Mouse (Mus musculus) mesoderm, embryonic 11.5 days (tissue): Measurements from ENCODE around the gene Brd1.
"Not testable (repeated sequence)": the region's sequence is repeated elsewhere in the genome, so short reads cannot be mapped to it uniquely, and the experiment has no call there.

ENCODE experiments used
- DNase-seq: peaks from one replicate; pipeline ENCODE4 v3.0.0-alpha.2; 2012; ENCODE audit warnings: low read depth, low spot score

The Brd1 gene

DNA sequence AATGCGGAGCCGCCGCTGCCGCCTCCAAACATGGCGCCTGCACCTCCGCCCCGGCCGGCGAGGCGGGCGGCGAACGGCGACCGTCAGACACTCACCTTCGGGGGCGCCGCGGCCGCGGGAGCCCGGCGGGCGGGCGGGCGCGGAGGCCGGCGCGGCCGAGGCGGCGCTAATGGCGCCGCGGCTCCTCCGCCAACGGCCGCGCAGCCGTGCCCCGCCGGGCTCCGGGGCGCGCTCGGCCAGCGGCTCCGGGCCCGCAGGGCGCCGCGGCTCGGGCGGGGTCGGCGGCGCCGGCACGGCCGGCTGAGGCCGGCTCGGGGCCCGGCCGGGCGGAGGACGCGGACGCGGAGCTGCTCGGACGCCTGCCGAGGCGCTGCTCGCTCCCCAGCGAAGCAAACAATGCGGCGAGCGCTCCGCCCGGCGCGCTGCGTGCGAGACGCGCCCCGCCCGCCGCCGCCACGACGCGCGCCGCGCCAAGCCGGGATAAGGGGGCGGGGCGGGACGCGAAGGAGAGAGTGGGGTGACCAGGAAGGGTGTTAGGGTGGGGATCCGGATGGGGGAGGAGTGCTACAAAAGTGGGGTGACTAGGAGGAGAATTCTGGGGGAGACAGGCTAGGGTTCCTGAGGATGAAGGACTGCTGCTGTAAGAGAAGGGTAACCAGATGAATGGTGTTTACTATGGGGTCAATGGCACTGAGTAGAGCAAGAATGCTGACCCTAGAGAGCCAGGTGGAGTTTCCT, at the start of gene Brd1:
Gene Brd1 (minus strand): TSS at position 400 of the 738 bp plus-strand sequence.
- DNase-seq: peak; percentile 79

DNA sequence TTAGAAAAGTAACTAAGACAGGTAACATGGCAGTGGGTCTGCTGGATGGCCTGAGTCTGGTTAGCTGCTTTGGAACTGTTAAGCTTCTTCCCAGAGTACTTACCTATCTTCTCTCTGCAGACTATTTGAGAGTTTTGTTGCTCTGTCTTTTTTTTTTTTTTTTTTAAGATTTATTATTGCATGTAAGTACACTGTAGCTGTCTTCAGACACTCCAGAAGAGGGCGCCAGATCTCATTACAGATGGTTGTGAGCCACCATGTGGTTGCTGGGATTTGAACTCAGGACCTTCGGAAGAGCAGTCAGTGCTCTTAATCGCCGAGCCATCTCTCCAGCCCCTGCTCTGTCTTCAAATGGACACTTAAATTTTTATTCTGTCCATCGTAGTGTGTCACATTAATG, 40.6 kb upstream of the Brd1 start:
- DNase-seq: not testable (repeated sequence)

DNA sequence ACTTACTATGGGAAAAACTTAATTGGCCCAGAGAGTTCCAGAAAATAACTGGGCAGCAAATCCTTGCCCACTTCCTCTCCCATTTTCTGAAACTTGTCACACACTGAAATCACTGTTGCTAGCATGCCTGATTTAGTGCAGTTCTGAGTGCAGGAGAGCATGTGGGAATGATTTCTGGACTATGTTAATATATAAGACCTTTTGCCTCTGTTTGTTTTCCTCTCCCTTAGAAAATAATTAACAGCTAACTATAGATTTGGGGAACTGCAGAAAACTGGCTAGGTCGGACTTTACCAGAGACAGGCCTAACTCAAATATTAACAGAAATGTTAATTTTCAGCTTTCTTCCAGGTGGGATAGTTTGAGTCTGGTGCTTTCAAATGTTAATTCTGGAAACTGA, 34.5 kb upstream of the Brd1 start:
- DNase-seq: no peak

DNA sequence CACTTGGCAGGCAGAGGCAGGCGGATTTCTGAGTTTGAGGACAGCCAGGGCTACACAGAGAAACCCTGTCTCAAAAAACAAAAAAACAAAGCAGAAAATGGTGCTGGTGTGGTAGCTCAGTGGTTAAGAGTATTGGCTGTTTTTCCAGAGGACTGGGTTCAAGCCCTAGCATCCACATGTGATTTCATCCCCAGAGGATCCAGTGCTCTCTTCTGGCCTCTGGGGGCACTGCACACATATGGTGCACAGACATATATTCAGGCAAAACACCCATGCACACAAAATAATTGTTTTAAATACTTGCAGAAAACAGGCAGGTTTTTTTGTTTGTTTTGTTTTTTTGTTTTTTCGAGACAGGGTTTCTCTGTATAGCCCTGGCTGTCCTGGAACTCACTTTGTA, 32.1 kb upstream of the Brd1 start:
- DNase-seq: not testable (repeated sequence)

DNA sequence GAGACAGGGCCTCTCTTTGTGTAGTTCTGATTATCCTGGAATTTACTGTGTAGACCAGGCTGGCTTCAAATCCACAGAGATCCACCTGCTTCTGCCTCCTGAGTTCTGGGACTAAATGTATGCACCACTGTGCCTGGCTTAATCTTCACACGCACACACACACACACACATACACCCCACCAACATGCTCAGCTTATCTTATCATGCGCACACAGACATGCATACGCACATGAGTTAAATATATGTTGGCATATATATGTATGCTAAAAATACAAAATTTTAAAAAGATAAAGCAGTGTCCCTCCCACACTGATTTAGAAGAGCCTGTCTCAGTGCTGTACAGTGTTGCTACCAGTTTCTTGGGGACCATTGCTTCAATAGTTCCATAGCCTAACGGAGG, 27.5 kb upstream of the Brd1 start:
- no peak for DNase-seq

- DNase-seq: no peak
These were observed 24.0 kb upstream of the Brd1 start for GRCm38 (mm10) chr15:88758061-88758460.

GRCm38 (mm10) chr15:88755761-88756160, 21.7 kb upstream of the Brd1 start:
- no peak for DNase-seq

DNA sequence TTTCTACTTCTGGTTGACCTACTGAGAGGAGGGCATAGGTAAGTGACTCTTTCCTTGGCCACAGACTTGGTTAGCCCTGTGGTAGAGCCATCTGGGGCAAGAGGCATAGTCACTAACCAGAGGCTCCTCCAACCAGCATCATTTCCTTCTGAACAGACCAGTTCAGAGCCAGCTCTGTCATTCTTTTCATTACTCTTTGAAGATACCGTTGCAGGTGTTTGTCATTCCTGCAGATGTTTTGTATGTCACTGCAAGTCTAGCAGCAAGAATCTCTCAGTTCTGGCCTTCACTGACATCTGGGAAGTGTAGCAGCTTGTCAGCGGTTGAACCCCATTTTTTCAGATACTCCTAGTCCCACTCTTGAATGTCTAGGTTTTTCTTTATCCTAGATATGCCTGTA, 20.9 kb upstream of the Brd1 start:
- DNase-seq: no peak

DNA sequence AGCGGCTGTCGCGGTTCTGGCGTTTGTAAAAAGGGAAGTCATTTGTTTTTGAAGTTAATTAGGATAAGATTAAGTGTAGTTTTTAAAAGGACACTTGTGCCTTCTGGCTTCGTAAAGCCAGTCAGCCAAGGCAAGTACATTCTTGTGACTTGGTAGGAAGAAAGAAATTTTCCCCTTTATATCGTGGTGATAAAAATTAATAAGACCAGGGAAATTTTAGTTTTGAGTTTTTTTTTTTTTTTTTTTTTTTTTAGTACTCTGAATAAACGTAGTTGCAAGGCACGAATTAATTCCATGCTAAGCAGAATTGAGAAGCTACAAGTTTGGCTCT, 18.3 kb upstream of the Brd1 start:
- DNase-seq: no peak

DNA sequence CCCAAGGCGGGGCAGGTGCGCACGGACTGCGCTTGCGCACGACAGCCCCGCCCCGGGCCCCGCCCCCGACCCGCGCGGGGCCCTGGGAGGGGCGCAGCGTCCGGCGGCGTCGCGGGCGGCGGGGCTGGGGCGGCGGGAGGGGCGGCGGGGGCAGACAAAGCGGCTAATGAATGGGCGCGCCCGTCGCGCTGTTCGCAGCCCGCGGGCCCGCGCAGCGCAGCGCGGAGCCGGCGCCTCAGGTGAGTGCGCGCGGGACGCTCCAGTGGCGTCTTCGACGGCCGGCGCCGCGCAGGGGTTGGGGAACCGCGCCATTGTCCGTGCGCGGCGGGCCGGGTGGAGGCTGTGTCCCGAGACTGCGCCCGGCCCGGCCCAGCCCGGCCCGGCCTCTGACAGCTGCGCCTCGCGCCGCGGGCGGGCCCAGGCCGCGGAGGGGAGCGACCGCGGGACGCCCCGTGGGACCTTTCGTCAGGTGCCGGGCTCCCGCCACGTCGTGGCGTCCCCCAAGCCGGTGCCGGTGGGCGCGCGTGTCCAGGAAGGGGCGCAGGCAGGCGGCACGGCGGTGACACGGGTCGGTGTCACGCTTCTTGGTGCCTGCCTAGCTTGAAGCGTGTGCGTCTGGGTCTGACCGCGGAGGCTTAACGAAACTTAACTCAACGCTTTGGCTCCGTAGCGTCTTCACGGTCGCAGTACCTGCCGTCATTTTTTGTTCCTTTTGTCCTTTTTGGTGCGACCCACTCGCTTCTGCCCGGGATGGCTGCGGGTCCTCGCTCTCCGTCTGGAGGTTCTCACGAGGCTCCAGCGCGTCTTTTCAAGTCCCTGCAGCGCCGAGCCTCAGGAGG, 17.8 kb upstream of the Brd1 start, which contains the start of gene Zbed4:
Gene Zbed4 (plus strand): TSS at position 97 of the 839 bp plus-strand sequence.
- peak; percentile 70 for DNase-seq

DNA sequence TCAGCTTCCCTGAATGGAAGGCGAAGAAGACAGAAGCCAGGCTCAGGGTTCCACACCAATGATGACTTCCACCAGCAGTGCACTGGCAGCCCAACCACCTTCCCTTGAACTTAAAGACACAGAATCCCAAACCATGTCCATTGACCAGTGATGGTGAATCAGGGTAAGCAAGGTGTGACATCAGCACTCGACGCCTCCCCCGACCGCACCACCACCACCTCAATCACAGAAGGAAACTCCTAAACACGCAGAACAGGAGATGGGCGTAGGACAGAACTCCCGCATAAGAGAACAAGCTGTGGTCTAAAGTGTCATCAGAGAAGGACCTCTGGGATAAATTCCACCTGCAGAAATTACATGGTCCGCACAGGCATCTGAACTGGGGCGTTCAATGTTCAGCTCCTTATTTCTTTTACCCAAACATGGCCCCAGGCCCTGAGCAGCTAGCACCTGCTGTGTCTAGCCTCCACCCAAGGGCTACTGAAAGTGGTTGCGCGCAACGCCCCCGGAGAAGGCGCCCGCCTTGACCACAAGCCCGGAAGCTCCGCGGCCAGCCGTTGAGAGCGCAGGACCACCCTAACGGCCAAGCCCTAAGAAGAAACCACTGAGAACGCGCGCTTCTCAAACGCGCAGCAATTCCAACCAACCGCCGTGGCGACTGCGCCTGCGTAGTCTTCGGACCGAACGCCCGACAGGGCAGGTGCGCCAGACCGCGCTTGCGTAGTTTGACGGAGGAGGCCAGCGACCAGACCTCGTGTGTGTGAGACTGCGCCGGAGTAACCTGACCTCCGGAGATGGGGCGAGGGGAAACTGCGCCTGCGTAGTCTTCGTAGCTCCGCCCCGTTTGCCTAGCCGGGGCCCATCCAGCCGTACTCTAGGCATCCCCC, 16.9 kb upstream of the Brd1 start:
- peak; percentile 100 for DNase-seq

- DNase-seq: no peak
These were observed 16.0 kb upstream of the Brd1 start for GRCm38 (mm10) chr15:88750032-88750431.

DNA sequence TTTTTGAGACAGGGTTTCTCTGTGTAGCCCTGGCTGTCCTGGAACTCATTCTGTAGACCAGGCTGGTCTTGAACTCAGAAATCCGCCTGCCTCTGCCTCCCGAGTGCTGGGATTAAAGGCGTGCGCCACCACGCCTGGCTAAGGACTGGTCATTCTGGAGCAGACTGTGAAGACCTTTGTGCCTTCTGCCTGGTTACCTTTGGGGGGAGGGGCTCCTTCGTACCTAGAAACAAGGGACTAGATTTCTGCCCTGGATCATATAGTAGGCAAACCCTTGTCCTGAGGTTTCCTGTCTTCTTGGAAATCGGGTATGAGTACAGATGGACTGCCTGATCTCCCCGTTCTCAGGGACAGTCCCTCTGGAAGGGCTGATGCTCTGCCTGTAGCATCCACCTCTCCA, 15.6 kb upstream of the Brd1 start:
- not testable (repeated sequence) for DNase-seq

DNA sequence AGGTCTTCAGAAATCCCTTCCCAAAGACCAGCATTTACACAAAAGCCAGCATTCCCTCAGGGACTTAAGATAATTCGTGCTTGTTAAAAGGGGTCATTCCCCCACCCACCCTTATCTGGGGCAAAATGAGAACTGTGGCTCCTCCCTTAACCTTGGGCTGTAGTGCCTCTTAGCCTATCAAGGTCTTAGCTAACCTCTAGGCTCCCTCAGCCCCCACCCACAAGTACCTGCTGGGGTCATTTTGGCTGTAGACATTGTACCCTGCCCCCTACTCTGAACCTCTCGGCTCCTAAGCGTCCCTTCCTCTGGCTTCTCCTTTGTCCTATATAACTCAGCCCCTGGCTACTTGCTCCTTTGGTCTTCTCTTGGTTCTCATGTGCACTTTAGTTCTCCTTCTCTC, 11.9 kb upstream of the Brd1 start:
- no peak for DNase-seq

GRCm38 (mm10) chr15:88745347-88745746, 11.3 kb upstream of the Brd1 start:
- DNase-seq: no peak

DNA sequence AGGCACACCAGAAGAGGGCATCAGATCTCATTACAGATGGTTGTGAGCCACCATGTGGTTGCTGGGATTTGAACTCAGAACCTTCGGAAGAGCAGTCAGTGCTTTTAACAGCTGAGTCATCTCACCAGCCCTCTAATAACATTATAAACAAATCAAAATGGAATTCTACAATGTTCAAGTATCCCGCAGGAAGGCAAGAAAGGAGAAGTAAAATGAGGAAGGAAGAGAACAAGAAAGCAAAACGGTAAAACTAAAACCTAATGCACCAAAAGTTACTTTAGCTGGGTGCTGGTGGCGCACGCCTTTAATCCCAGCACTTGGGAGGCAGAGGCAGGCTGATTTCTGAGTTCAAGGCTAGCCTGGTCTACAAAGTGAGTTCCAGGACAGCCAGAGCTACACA, 9.3 kb upstream of the Brd1 start:
- not testable (repeated sequence) for DNase-seq

DNA sequence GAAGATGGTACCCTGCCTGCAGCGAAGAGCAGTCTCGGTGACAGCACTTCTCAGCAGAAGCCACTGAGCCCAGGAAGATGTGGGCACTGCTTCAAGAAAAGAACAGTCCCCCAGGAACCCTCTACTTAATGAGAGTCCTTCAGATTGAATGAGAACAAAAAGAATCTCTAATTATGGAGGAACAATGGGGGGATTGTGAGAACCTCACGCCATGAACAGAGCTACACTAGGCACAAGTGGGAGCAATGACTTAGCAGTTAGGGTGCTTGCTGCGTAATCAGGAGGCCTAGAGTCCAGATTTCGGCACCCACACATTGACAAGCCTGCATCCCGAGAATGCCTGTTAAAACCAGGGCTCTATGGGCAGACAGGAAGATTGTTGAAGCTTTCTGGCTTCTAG, 7.3 kb upstream of the Brd1 start:
- DNase-seq: no peak

- DNase-seq: no peak
These were observed 4.4 kb upstream of the Brd1 start for GRCm38 (mm10) chr15:88738466-88738865.

DNA sequence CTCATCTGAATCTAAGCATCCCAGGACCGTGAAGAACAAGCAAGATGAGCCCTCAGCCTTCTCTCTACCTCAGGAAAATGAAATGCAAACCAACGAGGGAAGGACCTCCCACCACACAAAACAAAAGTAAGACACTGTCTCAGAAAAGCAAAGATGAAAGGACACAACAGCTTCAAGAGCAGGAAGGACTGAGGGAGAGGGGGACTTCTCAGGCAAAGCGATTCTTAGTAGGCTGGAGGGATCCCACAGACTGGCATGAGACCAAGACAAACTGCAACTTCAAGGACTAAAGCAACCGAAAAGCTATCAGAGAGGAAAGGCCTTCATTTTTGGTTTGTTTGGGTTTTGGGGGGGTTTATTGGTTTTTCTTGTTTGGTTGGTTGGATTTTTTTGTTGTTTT, 2.1 kb upstream of the Brd1 start:
- DNase-seq: no peak

DNA sequence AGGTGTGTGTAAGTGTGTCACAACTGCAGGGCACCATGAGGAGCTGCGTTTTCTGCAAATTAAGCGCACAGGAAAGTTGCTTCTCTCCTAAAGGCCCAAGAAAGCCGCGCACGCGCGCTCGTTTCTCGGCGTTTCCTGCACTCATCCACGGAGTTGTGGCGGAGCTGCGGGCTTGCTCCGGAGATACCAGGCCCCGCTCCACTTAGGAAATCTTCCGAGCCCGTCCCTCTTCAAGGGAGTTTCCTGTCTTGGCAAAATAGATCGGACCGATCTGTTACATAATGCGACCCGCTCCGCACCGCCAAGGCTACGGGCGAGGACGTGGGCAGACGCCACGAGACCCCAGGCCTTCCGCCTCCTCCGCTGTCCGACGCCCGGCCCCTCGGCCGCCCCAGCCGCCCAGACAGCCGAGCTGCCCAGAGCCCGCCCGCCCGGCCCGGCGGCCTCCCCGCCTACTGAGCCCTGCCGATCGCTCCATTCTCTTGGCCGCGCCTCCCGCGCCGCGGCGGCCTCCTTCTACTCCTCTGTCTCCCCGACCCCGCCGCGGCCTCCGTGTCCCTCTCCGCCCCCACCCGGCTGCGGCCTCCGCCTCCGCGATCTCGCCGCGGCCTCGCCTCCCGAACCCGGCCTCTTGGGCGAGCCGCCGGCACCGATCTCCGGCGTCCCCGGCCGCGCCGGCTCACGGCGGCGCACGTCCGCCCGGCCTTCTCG, 837 bp downstream of the Brd1 start:
- peak; percentile 53 for DNase-seq

- DNase-seq: no peak
These were observed 1.5 kb downstream of the Brd1 start for GRCm38 (mm10) chr15:88732405-88733020.
